Mouse (Mus musculus) CH12.LX (cell line): Measurements from ENCODE around the gene Tex264. TPM values are rescaled to one million over a fixed set of nuclear protein-coding genes. Genes with fewer than 3 reads are reported as not detected.

ENCODE experiments used
- DNase-seq: peaks from one replicate; pipeline ENCODE4 v3.0.0-alpha.2; 2013; ENCODE audit errors: extremely low read depth
- H3K27ac ChIP-seq: 2 replicates; pipeline ENCODE4 v1.5.1; 2012; ENCODE audit warnings: low read depth, mild to moderate bottlenecking, control low read depth, moderate library complexity; ENCODE audit not compliant: insufficient read depth
- H3K27me3 ChIP-seq: replicated peaks from 2 replicates; pipeline ENCODE3; 2012; ENCODE audit warnings: inconsistent platforms
- H3K36me3 ChIP-seq, 2 experiments: replicated peaks in 1 of 2; 2 replicates each; pipeline versions ENCODE3 to v1.6.1; 2012; ENCODE audit warnings: inconsistent platforms in 1 of 2, low read length in 1 of 2, mild to moderate bottlenecking in 1 of 2, mixed read lengths in 1 of 2, moderate library complexity in 1 of 2; ENCODE audit not compliant: control insufficient read depth in 1 of 2, insufficient read depth in 1 of 2
- H3K4me1 ChIP-seq, 2 experiments: 2 replicates each; pipeline ENCODE4 v1.6.1; 2012; ENCODE audit warnings: inconsistent platforms in 1 of 2, moderate library complexity in 1 of 2; ENCODE audit not compliant: insufficient read depth in 2 of 2, control insufficient read depth in 1 of 2
- H3K4me2 ChIP-seq: 2 replicates; pipeline ENCODE4 v1.6.1; 2012; ENCODE audit warnings: low read depth, mild to moderate bottlenecking, control low read depth; ENCODE audit not compliant: poor library complexity, insufficient read depth, severe bottlenecking
- H3K4me3 ChIP-seq, 3 experiments: fragments of 150-350 bp in 1 of 3; sonication (generic) in 1 of 3; replicated peaks in 1 of 3; 2 replicates each; pipeline versions ENCODE3 to v1.5.1; 2011 to 2012; ENCODE audit warnings: low read depth in 2 of 3, low read length in 2 of 3, mild to moderate bottlenecking in 2 of 3, moderate library complexity in 2 of 3, control low read depth in 1 of 3, improper control_type of control experiment in 1 of 3, inconsistent platforms in 1 of 3, mixed read lengths in 1 of 3; ENCODE audit not compliant: poor library complexity in 1 of 3
- H3K79me2 ChIP-seq: replicated peaks from 2 replicates; pipeline ENCODE4 v1.6.1; 2012; ENCODE audit warnings: mild to moderate bottlenecking, moderate library complexity; ENCODE audit not compliant: control insufficient read depth, poor library complexity, insufficient read depth, severe bottlenecking; ENCODE audit errors: extremely low read depth
- H3K9ac ChIP-seq: 2 replicates; pipeline ENCODE4 v1.6.1; 2012; ENCODE audit warnings: low read depth, mild to moderate bottlenecking, control low read depth, moderate library complexity; ENCODE audit not compliant: insufficient read depth
- H3K9me3 ChIP-seq: replicated peaks from 2 replicates; pipeline ENCODE3; 2012; ENCODE audit warnings: low read length, inconsistent platforms, mixed read lengths
- CHD2 ChIP-seq: IDR thresholded peaks from 2 replicates; pipeline ENCODE4 v1.6.1; 2011; ENCODE audit warnings: low read length, improper control_type of control experiment
- CTCF ChIP-seq, 2 experiments: IDR thresholded peaks in 1 of 2; conservative IDR thresholded peaks in 1 of 2; 2 replicates each; pipeline ENCODE4 v1.5.1; 2011 to 2012; ENCODE audit warnings: low read depth in 2 of 2, low read length in 2 of 2, improper control_type of control experiment in 1 of 2, inconsistent platforms in 1 of 2, mild to moderate bottlenecking in 1 of 2, moderate library complexity in 1 of 2
- ELF1 ChIP-seq: IDR thresholded peaks from 2 replicates; pipeline ENCODE4 v1.6.1; 2014; ENCODE audit warnings: low read depth, mild to moderate bottlenecking, inconsistent platforms, low read length, improper control_type of control experiment
- EP300 ChIP-seq: IDR thresholded peaks from 2 replicates; pipeline ENCODE4 v1.6.1; 2011; ENCODE audit warnings: low read length, improper control_type of control experiment
- ETS1 ChIP-seq: conservative IDR thresholded peaks from 2 replicates; pipeline ENCODE4 v1.6.1; 2012; ENCODE audit warnings: low read depth, mild to moderate bottlenecking, inconsistent platforms, low read length, improper control_type of control experiment, moderate library complexity
- JUN ChIP-seq: IDR thresholded peaks from 2 replicates; pipeline ENCODE4 v1.6.1; 2011; ENCODE audit warnings: low read depth, mild to moderate bottlenecking, low read length, improper control_type of control experiment, moderate library complexity; ENCODE audit not compliant: insufficient read depth
- MAX ChIP-seq: IDR thresholded peaks from 2 replicates; pipeline ENCODE4 v1.6.1; 2011; ENCODE audit warnings: low read length, improper control_type of control experiment
- MAZ ChIP-seq: IDR thresholded peaks from 2 replicates; pipeline ENCODE4 v1.6.1; 2012; ENCODE audit warnings: low read depth, mild to moderate bottlenecking, inconsistent platforms, low read length, improper control_type of control experiment, moderate library complexity
- MEF2A ChIP-seq: IDR thresholded peaks from 2 replicates; pipeline ENCODE4 v1.6.1; 2014; ENCODE audit warnings: low read depth, mild to moderate bottlenecking, inconsistent platforms, low read length, improper control_type of control experiment, borderline replicate concordance
- NRF1 ChIP-seq: IDR thresholded peaks from 2 replicates; pipeline ENCODE4 v1.6.1; 2014; ENCODE audit warnings: low read depth, mild to moderate bottlenecking, inconsistent platforms, low read length, improper control_type of control experiment, moderate library complexity
- RCOR1 ChIP-seq: conservative IDR thresholded peaks from 2 replicates; pipeline ENCODE4 v1.6.1; 2012; ENCODE audit warnings: low read depth, mild to moderate bottlenecking, inconsistent platforms, low read length, improper control_type of control experiment
- SMC3 ChIP-seq: IDR thresholded peaks from 2 replicates; pipeline ENCODE4 v1.6.1; 2011; ENCODE audit warnings: low read depth, low read length, improper control_type of control experiment
- TBP ChIP-seq: conservative IDR thresholded peaks from 2 replicates; pipeline ENCODE4 v1.6.1; 2011; ENCODE audit warnings: low read depth, low read length, improper control_type of control experiment
- UBTF ChIP-seq: IDR thresholded peaks from 2 replicates; pipeline ENCODE4 v1.6.1; 2012; ENCODE audit warnings: low read depth, mild to moderate bottlenecking, inconsistent platforms, low read length, improper control_type of control experiment, moderate library complexity
- ZMIZ1 ChIP-seq: IDR thresholded peaks from 2 replicates; pipeline ENCODE4 v1.6.1; 2012; ENCODE audit warnings: low read depth, mild to moderate bottlenecking, inconsistent platforms, low read length, improper control_type of control experiment
- ZNF384 ChIP-seq: IDR thresholded peaks from 2 replicates; pipeline ENCODE4 v1.6.1; 2012; ENCODE audit warnings: low read depth, low read length, improper control_type of control experiment, inconsistent platforms
- dilution Hi-C: fragments of 300-500 bp; cut with MboI; formaldehyde crosslinking; loops from 2 replicates; pipeline ENCODE4 v1.14.3; 2020; ENCODE audit warnings: low sequenced_read_pairs; ENCODE audit not compliant: extremely low pct_unique_long_range_greater_than_20kb, extremely low pct_ligation_motif_present
- in situ Hi-C: fragments of 300-500 bp; cut with MboI; formaldehyde crosslinking; loops from 3 replicates; pipeline ENCODE4 v1.14.3; 2019; ENCODE audit warnings: low sequenced_read_pairs, low pct_ligation_motif_present, low pct_unique_long_range_greater_than_20kb, mixed read lengths
- polyA plus RNA-seq: library from polyadenylated mRNA; unstranded; fragments of >175 nt; gene quantifications from 2 replicates; pipeline ENCODE4 v1.2.1, GENCODE M21; 2012; ENCODE audit warnings: low read depth; ENCODE audit not compliant: insufficient read length
- total RNA-seq, 2 experiments: library from RNA; depleted of rRNA; stranded (reverse); fragments of 300-350 nt in 1 of 2; fragments of >200 nt in 1 of 2; gene quantifications; 2 replicates each; pipeline ENCODE4 v1.2.3; 2012 to 2014

Tex264 gene
- total and polyA plus RNA-seq, 3 experiments, result 34.3 to 54.8 (median 45.3) TPM

DNA sequence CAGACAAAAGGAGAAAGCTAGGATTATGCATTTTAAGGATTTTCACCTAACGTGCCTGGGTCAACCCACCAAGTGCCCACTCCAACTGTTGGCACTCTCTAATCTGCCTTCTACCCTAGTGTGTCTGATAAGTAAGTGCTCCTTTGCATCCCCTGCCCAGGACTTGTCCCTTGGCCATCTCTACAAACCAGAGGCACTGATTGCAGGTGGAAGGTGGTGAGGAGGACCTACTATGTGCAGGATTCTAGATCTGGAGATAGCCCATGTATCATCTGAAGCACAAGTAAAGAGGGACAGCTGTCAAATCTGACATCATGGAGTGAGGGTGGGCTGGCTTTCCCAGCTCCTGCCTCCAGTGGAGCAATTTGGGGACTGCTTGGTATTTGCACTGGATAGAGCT is 25.8 kb downstream of the Tex264 start:
- dilution Hi-C loops, result no loop called here
- Histone ChIP-seq H3K9me3 (no peaks in the 10 kb centered on the region), H3K4me3 (no peak overlapping the region), H3K36me3 (peaks cover 33 to 76% of the 10 kb centered on the region in 2 experiments), H3K27me3 (peaks cover 7% of the 10 kb centered on the region), H3K4me2 (no peak overlapping the region), H3K27ac (no peak overlapping the region), H3K4me1 (no peaks in the 10 kb centered on the region), H3K79me2 (no peaks in the 10 kb centered on the region), H3K9ac (no peak overlapping the region)
- in situ Hi-C loops, result loop anchor here (10.0 to 25.0 kb wide), 2 partner anchors 55 to 627 kb away; partner anchors contain the start of genes Cish and Mapkapk3
- no peak for TF ChIP-seq CHD2
- no peak for DNase-seq

GRCm38 (mm10) chr9:106659441-106659840 is 26.3 kb downstream of the Tex264 start:
- dilution Hi-C loops (no loop called here), in situ Hi-C loops (loop anchor here (10.0 to 25.0 kb wide), 2 partner anchors 55 to 628 kb away; partner anchors contain the start of genes Cish and Mapkapk3)
- DNase-seq, result no peak
- H3K79me2 ChIP-seq, result no peaks in the 10 kb centered on the region
- no peak overlapping the region for H3K4me2 ChIP-seq
- no peak overlapping the region for H3K4me3 ChIP-seq
- H3K27me3 ChIP-seq, result peaks cover 11% of the 10 kb centered on the region
- H3K9me3 ChIP-seq, result no peaks in the 10 kb centered on the region
- H3K4me1 ChIP-seq, result no peaks in the 10 kb centered on the region
- H3K9ac ChIP-seq, result no peak overlapping the region
- no peak overlapping the region for H3K27ac ChIP-seq
- TF ChIP-seq JUN, result no peak
- TF ChIP-seq MEF2A, result no peak
- TF ChIP-seq UBTF, result no peak
- no peak for TF ChIP-seq RCOR1
- TF ChIP-seq ELF1, result no peak
- TF ChIP-seq ZMIZ1, result no peak
- no peak for TF ChIP-seq ZNF384
- TF ChIP-seq EP300, result no peak
- no peak for TF ChIP-seq TBP
- no peak for TF ChIP-seq MAZ
- TF ChIP-seq ETS1, result no peak
- TF ChIP-seq CTCF (conservative IDR thresholded peaks at IDR 0.05 in 1 of 2, IDR thresholded peaks at IDR 0.05 in 1 of 2; ENCODE audit: low read depth in 2 of 2, low read length in 2 of 2), result no peak
- no peak for TF ChIP-seq MAX
- no peak for TF ChIP-seq SMC3
- H3K36me3 ChIP-seq, result peaks cover 33 to 71% of the 10 kb centered on the region in 2 experiments

DNA sequence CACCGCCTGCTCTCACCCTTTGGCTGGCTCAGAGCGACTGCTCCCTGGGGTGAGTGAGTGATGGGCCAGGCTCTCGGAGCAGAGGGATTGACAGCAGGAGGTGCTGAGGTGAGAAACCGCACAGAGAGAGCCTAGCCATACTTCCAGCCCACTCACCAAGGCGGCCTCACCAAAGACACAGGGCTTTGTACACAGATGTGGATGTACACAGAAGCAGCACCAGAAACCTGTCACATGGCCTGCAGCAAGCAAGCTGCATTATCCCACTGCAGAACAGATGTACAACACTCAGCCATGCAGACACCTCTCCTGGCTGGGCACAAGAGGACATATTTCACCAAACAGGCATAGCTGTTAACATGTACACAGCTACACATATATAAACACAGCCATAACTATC is 28.1 kb downstream of the Tex264 start:
- H3K4me3 ChIP-seq, result no peak overlapping the region
- H3K9ac ChIP-seq, result no peak overlapping the region
- no peak overlapping the region for H3K4me2 ChIP-seq
- dilution Hi-C loops (no loop called here), in situ Hi-C loops (loop anchor here (10.0 to 25.0 kb wide), 2 partner anchors 53 to 630 kb away; partner anchors contain the start of genes Cish and Mapkapk3)
- H3K4me1 ChIP-seq, result no peaks in the 10 kb centered on the region
- peaks cover 33 to 53% of the 10 kb centered on the region in 2 experiments for H3K36me3 ChIP-seq
- TF ChIP-seq NRF1, result no peak
- no peak overlapping the region for H3K27ac ChIP-seq
- DNase-seq, result no peak
- H3K27me3 ChIP-seq, result peaks cover 25% of the 10 kb centered on the region
- H3K79me2 ChIP-seq, result no peaks in the 10 kb centered on the region
- no peaks in the 10 kb centered on the region for H3K9me3 ChIP-seq
